Mouse (Mus musculus) stomach, postnatal 0 days (tissue): Measurements from ENCODE around the gene Pde11a.

Experiments
- CTCF ChIP-seq: IDR thresholded peaks from 2 replicates; pipeline ENCODE4 v1.5.1; 2016; ENCODE audit warnings: antibody characterized with exemption, low read depth, mild to moderate bottlenecking, moderate library complexity
- EP300 ChIP-seq: optimal IDR thresholded peaks from 2 replicates; pipeline ENCODE3; 2016; ENCODE audit warnings: antibody characterized with exemption

DNA sequence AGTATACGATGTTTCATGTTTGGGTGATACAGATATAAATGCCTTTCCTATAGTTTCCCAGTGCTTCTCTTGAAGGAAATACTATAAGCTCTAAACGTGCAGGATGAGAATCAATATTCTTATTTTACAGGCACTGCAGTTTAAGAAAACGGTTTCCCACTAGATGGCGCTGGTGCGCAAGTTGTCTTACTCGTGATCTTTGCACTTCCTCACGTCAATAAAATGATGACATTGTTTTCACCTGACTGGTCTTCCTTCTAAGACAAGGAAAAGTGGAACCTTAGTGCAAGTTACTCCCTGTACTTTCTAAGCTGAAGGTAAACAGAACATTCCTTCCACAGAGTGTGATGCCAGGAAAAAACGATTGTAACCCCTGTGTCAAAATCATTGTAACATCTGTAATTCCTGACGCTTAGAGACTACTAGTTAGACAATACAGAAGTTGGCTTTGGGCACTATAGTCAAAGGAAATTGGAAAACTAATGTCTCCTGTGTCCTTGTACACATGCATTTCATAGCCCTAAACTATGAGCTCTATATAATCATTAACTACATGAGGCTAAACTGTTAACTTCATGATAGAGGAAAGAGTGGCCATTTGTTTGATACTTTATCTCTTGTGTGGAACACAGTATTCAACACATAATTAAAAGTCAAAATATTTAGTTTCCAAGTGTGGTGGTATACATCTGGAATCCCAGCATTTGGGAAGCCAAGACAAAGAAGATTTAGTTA is 28.8 kb upstream of the Pde11a start:
- TF ChIP-seq CTCF: peak; percentile 93
- no peak for TF ChIP-seq EP300
